Mouse (Mus musculus): ENCODE data around the gene Tmem39a. TPM values are rescaled to one million over a fixed set of nuclear protein-coding genes. Genes with fewer than 3 reads are reported as not detected.

Tmem39a gene
- polyA plus RNA-seq (2015; fragmentation: Nextera tagmentation; extraction: Ambion mirVana), result 31.0 and 34.5 TPM in 2 replicates

- Histone ChIP-seq H3K27ac (ENCODE audit: low read length) (no peak within 1 kb of the TSS), H3K4me1 (ENCODE audit: control insufficient read depth, low read depth, low read length) (peaks cover 2% of the 10 kb centered on the region; the same call in 1 of the 2 replicates), H3K4me3 (ENCODE audit: low read depth, low read length) (no peak within 1 kb of the TSS), H3K9ac (ENCODE audit: low read depth, low read length) (no peak within 1 kb of the TSS), H3K4me2 (ENCODE audit: low read depth, low read length) (no peak within 1 kb of the TSS), H3K27me3 (ENCODE audit: control insufficient read depth, insufficient read depth, low read depth, low read length) (no peaks in the 10 kb centered on the region), H3K9me3 (replicated peaks; ENCODE audit: control insufficient read depth, low read length) (no peaks in the 10 kb centered on the region), H3K36me3 (ENCODE audit: control insufficient read depth, insufficient read depth) (no peaks in the 10 kb centered on the region)
- ATAC-seq (ENCODE audit: low read depth), result no peak
- WGBS (ENCODE audit: insufficient replicate concordance), result 61% methylated on average over 3 of the region's 3 CpGs
These were observed at the start of gene Tmem39a for GRCm38 (mm10) chr16:38558221-38558748. TSS of gene Tmem39a (plus strand) at chr16:38558698.

DNA sequence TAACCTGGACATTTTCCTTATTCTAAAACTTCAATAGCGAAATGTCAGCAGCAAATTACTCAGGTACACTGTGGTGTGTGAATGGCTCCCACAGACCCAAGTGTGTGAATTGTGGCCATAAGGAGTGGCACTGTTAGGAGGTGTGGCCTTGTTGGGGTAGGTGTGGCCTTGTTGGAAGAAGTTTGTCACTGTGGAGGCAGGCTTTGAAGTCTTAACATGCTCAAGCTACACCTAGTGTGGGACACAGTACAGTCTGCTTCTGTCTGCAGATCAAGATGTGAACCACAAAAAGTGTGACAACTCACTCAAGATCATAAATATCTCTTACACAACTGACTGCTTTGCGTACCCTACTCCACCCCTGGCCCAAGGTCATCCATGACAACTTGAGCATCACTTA is 47.7 kb upstream of the Tmem39a start:
- no peak for ATAC-seq (ENCODE audit: low read depth)
- peaks cover 4% of the 10 kb centered on the region; the same call in 1 of the 2 replicates for H3K36me3 ChIP-seq (ENCODE audit: control insufficient read depth, insufficient read depth)

DNA sequence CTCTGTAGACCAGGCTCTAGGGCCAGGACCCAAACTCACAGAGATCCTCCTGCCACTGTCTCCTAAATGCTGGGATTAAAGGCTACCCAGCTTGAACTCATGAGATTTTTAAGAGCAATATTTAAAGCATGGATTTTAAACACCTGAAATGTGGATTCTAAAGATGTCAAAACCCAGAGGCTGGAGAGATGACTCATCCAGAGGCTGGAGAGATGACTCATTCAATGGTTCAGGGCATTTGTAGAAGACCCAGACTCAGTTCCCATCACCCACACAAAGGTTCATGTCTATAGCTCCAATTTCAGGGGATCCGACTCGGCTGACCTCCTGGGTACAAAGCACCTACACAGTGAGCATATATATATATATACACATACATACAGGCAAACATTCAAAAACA is 39.4 kb upstream of the Tmem39a start:
- 91% methylated on average over 2 of the region's 2 CpGs for WGBS (ENCODE audit: insufficient replicate concordance)
- Histone ChIP-seq H3K4me1 (ENCODE audit: control insufficient read depth, low read depth, low read length) (peaks cover 12% of the 10 kb centered on the region), H3K27ac (ENCODE audit: low read length) (no peak overlapping the region), H3K9ac (ENCODE audit: low read depth, low read length) (no peak overlapping the region), H3K9me3 (replicated peaks; ENCODE audit: control insufficient read depth, low read length) (no peaks in the 10 kb centered on the region), H3K27me3 (ENCODE audit: control insufficient read depth, insufficient read depth, low read depth, low read length) (no peaks in the 10 kb centered on the region), H3K4me3 (ENCODE audit: low read depth, low read length) (no peak overlapping the region), H3K4me2 (ENCODE audit: low read depth, low read length) (no peak overlapping the region), H3K36me3 (ENCODE audit: control insufficient read depth, insufficient read depth) (peaks cover 10% of the 10 kb centered on the region)
- ATAC-seq (ENCODE audit: low read depth), result no peak

More for the DNA sequence above, 47.7 kb upstream of the Tmem39a start:
- H3K9me3 ChIP-seq (replicated peaks; ENCODE audit: control insufficient read depth, low read length), result no peaks in the 10 kb centered on the region
- 88% methylated on average over 2 of the region's 2 CpGs for WGBS (ENCODE audit: insufficient replicate concordance)
- no peak overlapping the region for H3K27ac ChIP-seq (ENCODE audit: low read length)
- H3K4me3 ChIP-seq (ENCODE audit: low read depth, low read length), result no peak overlapping the region
- no peaks in the 10 kb centered on the region for H3K27me3 ChIP-seq (ENCODE audit: control insufficient read depth, insufficient read depth, low read depth, low read length)
- no peak overlapping the region for H3K4me2 ChIP-seq (ENCODE audit: low read depth, low read length)
- no peaks in the 10 kb centered on the region for H3K4me1 ChIP-seq (ENCODE audit: control insufficient read depth, low read depth, low read length)
- no peak overlapping the region for H3K9ac ChIP-seq (ENCODE audit: low read depth, low read length)

DNA sequence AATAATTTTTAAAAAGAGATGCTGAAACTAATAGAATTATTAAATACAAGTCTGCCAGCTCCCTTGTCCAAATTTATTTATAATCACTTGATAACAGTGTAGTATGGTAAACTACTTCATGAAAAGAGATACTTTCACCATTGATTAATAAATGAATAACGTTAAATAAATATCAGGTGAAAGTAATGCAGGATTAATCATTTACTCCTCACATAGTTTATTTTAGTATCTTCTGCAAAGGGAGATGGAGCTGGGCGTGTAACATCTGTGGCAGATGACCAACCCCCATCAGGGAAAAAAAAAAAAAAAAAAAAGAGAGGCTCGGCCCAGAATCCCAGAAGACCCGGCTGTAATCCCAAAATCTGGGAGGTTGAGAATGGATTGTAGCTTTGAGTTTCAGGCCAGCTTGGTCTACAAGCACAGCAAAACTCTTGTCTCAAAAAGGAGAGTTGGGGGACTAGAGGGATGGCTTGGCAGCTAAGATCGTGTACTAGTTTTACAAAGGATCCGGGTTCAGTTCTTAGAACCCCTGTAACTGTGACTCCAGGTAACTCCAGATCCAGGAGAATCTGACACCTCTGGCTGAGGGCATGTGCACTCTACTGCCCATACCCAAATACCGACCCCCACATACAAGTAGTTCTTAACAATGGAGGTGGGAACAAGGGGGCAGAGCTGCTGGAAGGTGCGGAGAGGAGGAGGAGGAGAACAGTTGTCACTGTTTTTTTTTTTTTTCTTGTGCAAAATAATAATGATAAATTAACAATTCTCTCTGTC is 37.1 kb upstream of the Tmem39a start:
- no peaks in the 10 kb centered on the region for H3K9me3 ChIP-seq (replicated peaks; ENCODE audit: control insufficient read depth, low read length)
- H3K36me3 ChIP-seq (ENCODE audit: control insufficient read depth, insufficient read depth), result peaks cover 7% of the 10 kb centered on the region
- peak overlapping the region; percentile 81 for H3K4me2 ChIP-seq (ENCODE audit: low read depth, low read length)
- WGBS (ENCODE audit: insufficient replicate concordance), result 21% methylated on average over 8 of the region's 8 CpGs
- H3K4me3 ChIP-seq (ENCODE audit: low read depth, low read length), result peak overlapping the region; percentile 99
- ATAC-seq (ENCODE audit: low read depth), result no peak
- H3K27me3 ChIP-seq (ENCODE audit: control insufficient read depth, insufficient read depth, low read depth, low read length), result no peaks in the 10 kb centered on the region
- no peak overlapping the region for H3K27ac ChIP-seq (ENCODE audit: low read length)
- H3K9ac ChIP-seq (ENCODE audit: low read depth, low read length), result peak overlapping the region; percentile 63
- peaks cover 12% of the 10 kb centered on the region for H3K4me1 ChIP-seq (ENCODE audit: control insufficient read depth, low read depth, low read length)

- Histone ChIP-seq H3K9ac (ENCODE audit: low read depth, low read length) (peak within 1 kb of the TSS; percentile 97), H3K27ac (ENCODE audit: low read length) (peak within 1 kb of the TSS; percentile 98)
- under 1% methylated on average over 73 of the region's 73 CpGs for WGBS (ENCODE audit: insufficient replicate concordance)
These were observed 36.1 kb upstream of the Tmem39a start, which contains the start of gene Timmdc1 for GRCm38 (mm10) chr16:38522129-38523084. TSS of gene Timmdc1 (minus strand) at chr16:38522663.

GRCm38 (mm10) chr16:38526264-38526663 is 32.2 kb upstream of the Tmem39a start:
- WGBS (ENCODE audit: insufficient replicate concordance), result 59% methylated on average over 6 of the region's 6 CpGs
- no peak overlapping the region for H3K27ac ChIP-seq (ENCODE audit: low read length)
- no peak for ATAC-seq (ENCODE audit: low read depth)
- no peaks in the 10 kb centered on the region; the same call in 1 of the 2 replicates for H3K36me3 ChIP-seq (ENCODE audit: control insufficient read depth, insufficient read depth)
- H3K27me3 ChIP-seq (ENCODE audit: control insufficient read depth, insufficient read depth, low read depth, low read length), result no peaks in the 10 kb centered on the region
- no peaks in the 10 kb centered on the region for H3K9me3 ChIP-seq (replicated peaks; ENCODE audit: control insufficient read depth, low read length)
- no peak overlapping the region for H3K9ac ChIP-seq (ENCODE audit: low read depth, low read length)
- no peak overlapping the region for H3K4me3 ChIP-seq (ENCODE audit: low read depth, low read length)
- H3K4me1 ChIP-seq (ENCODE audit: control insufficient read depth, low read depth, low read length), result peaks cover 11% of the 10 kb centered on the region
- no peak overlapping the region for H3K4me2 ChIP-seq (ENCODE audit: low read depth, low read length)

More at GRCm38 (mm10) chr16:38522129-38523084, 36.1 kb upstream of the Tmem39a start, which contains the start of gene Timmdc1:
- Histone ChIP-seq H3K9me3 (replicated peaks; ENCODE audit: control insufficient read depth, low read length) (no peaks in the 10 kb centered on the region), H3K4me1 (ENCODE audit: control insufficient read depth, low read depth, low read length) (peaks cover 12% of the 10 kb centered on the region), H3K27me3 (ENCODE audit: control insufficient read depth, insufficient read depth, low read depth, low read length) (no peaks in the 10 kb centered on the region), H3K4me2 (ENCODE audit: low read depth, low read length) (peak within 1 kb of the TSS; percentile 81), H3K4me3 (ENCODE audit: low read depth, low read length) (peak within 1 kb of the TSS; percentile 99), H3K36me3 (ENCODE audit: control insufficient read depth, insufficient read depth) (0 out of 2 replicates have a peak, but pooled peaks cover 3% of the 10 kb centered on the region)
- peak; percentile 98 for ATAC-seq (ENCODE audit: low read depth)

DNA sequence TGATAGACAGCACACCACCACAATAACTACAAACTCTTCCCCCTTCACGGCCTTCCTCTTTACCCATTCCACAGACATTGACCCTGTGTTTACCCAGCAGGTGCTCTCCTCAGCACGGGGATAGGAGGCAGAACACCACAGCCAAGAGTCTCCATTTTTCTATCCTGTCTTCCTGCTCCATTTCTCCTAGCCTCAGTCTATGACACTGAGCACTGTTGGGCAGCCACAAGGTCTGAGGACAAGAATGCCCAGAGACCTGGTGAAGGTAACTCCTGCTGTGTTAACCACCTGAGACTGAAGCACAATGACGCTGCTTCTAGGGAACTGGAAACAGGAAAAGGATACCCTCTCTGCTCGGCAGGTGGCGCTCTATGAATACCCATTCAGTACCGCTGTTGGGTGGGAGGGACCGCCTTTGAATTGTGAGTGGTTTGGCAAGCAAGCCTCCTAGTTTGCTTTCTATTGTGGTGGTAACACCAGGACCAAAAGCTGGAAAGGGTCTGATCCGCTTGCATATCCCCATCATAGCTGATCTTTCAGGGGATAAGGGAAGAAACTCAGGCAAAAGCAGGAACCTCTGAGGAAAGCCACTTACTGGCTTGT is 21.9 kb upstream of the Tmem39a start:
- 34% methylated on average over 8 of the region's 8 CpGs for WGBS (ENCODE audit: insufficient replicate concordance)
- ATAC-seq (ENCODE audit: low read depth), result no peak

DNA sequence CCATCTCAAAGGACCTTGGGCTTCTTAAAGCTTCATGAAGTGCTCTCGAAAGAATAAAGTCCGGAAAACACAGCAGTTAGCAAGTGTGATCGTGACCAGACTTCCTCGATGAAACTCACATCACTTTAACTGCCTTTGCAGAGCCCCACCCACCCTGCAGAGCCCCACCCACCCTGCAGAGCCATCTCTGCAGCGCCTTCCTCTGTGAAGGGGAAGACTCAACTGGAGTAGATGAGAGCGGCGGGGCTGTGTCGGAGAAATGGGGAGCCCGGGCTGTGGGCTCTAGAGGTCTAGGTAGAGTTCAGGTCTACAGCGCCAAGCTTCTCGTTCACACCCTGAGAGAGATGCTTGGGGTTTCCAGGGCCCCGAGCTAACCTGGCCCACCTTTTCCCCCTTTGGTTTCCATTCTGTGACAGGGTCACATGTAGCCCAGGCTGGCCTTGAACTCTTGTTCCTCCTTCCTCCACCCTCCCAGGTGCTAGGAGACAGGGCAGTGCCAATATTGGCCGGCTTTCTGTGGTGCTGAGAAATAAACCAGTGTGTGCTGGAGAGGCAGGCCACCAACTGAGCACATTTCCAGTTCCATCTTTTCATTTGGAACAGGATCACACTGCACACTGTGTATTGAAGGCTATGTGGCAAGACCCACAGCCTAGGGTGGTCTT is 19.6 kb upstream of the Tmem39a start:
- Histone ChIP-seq H3K9me3 (replicated peaks; ENCODE audit: control insufficient read depth, low read length) (no peaks in the 10 kb centered on the region), H3K36me3 (ENCODE audit: control insufficient read depth, insufficient read depth) (no peaks in the 10 kb centered on the region), H3K4me1 (ENCODE audit: control insufficient read depth, low read depth, low read length) (no peaks in the 10 kb centered on the region), H3K4me3 (ENCODE audit: low read depth, low read length) (no peak overlapping the region), H3K27me3 (ENCODE audit: control insufficient read depth, insufficient read depth, low read depth, low read length) (no peaks in the 10 kb centered on the region), H3K4me2 (ENCODE audit: low read depth, low read length) (no peak overlapping the region), H3K9ac (ENCODE audit: low read depth, low read length) (no peak overlapping the region), H3K27ac (ENCODE audit: low read length) (no peak overlapping the region)
- ATAC-seq (ENCODE audit: low read depth), result no peak
- WGBS (ENCODE audit: insufficient replicate concordance), result 68% methylated on average over 13 of the region's 13 CpGs

More for the DNA sequence above, 21.9 kb upstream of the Tmem39a start:
- H3K4me3 ChIP-seq (ENCODE audit: low read depth, low read length), result no peak overlapping the region
- no peaks in the 10 kb centered on the region for H3K9me3 ChIP-seq (replicated peaks; ENCODE audit: control insufficient read depth, low read length)
- no peak overlapping the region for H3K4me2 ChIP-seq (ENCODE audit: low read depth, low read length)
- no peaks in the 10 kb centered on the region for H3K36me3 ChIP-seq (ENCODE audit: control insufficient read depth, insufficient read depth)
- no peak overlapping the region for H3K9ac ChIP-seq (ENCODE audit: low read depth, low read length)
- no peaks in the 10 kb centered on the region for H3K27me3 ChIP-seq (ENCODE audit: control insufficient read depth, insufficient read depth, low read depth, low read length)
- no peaks in the 10 kb centered on the region for H3K4me1 ChIP-seq (ENCODE audit: control insufficient read depth, low read depth, low read length)
- H3K27ac ChIP-seq (ENCODE audit: low read length), result no peak overlapping the region

Measured in liver, embryonic 16.5 days (tissue).